Mouse (Mus musculus) erythroblast, embryonic 14.5 days (primary cell): ENCODE results near the gene Esam. TPM values are rescaled to one million over a fixed set of nuclear protein-coding genes. Genes with fewer than 3 reads are reported as not detected.

Experiments
- H3K27me3 ChIP-seq: 2 replicates; pipeline ENCODE4 v1.6.1; 2012; ENCODE audit warnings: inconsistent platforms; ENCODE audit not compliant: control insufficient read depth
- H3K36me3 ChIP-seq: 2 replicates; pipeline ENCODE4 v1.6.1; 2012; ENCODE audit warnings: mild to moderate bottlenecking, inconsistent platforms; ENCODE audit not compliant: control insufficient read depth
- H3K4me1 ChIP-seq: 2 replicates; pipeline ENCODE4 v1.6.1; 2012; ENCODE audit warnings: inconsistent platforms; ENCODE audit not compliant: control insufficient read depth
- H3K4me3 ChIP-seq: replicated peaks from 2 replicates; pipeline ENCODE3; 2012; ENCODE audit warnings: moderate library complexity, mild to moderate bottlenecking, inconsistent platforms
- H3K9me3 ChIP-seq: 2 replicates; pipeline ENCODE4 v1.6.1; 2012; ENCODE audit warnings: low read length, inconsistent platforms, mixed read lengths; ENCODE audit not compliant: control insufficient read depth
- GATA1 ChIP-seq: IDR thresholded peaks from 2 replicates; pipeline ENCODE4 v1.6.1; 2012; ENCODE audit warnings: low read length, inconsistent platforms, mixed read lengths
- TAL1 ChIP-seq: IDR thresholded peaks from 3 replicates; pipeline ENCODE4 v1.6.1; 2012; ENCODE audit warnings: low read length, inconsistent platforms, mixed read lengths
- polyA plus RNA-seq: library from polyadenylated mRNA; stranded (reverse); fragments of >175 nt; gene quantifications from 2 replicates; pipeline ENCODE4 v1.2.3, GENCODE M21; 2012

Esam gene
- polyA plus RNA-seq, 1 experiment: not detected

DNA sequence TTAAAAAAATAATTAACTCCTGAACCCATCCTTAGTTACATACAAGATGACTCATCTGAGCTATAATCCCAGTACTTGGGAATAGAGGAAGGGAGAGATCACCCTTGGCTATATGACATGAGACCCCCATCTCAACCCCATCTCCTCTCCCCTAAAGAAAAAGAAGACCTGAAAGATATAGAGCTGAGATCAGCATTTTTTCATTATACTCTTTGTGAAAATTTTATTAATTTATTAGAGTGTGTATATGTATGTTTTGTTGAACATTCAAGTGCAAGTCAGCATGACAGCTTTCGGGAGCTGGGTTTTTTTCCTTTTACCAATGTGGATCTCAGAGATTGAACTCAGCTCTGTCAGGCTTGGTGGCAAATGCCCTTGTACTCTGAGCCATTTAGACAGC is 26.7 kb upstream of the Esam start:
- no peaks in the 10 kb centered on the region; the same call in 1 of the 2 replicates for H3K36me3 ChIP-seq
- H3K27me3 ChIP-seq: no peaks in the 10 kb centered on the region
- no peak for TF ChIP-seq GATA1
- TF ChIP-seq TAL1: no peak
- no peaks in the 10 kb centered on the region for H3K9me3 ChIP-seq
- no peak overlapping the region for H3K4me3 ChIP-seq
- peaks cover 4% of the 10 kb centered on the region for H3K4me1 ChIP-seq

DNA sequence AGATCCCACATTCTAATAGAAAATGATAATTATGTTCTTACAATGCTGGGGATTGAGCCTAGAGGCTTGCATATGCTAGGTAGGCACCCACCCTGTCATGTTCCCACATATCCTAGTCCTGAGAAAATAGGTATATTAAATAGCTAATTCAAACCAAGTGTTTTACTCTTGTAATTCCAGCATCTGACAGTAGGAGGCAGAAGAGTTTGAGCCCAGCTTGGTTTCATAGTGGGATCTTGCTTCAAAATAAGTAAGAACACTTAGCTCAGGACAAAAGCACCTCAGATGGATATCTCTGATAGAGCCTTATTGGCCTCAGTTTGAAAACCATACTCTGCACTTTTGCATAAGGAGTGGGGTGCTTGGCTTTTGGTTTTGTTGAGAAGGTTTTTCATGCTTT is 23.5 kb upstream of the Esam start:
- no peak overlapping the region for H3K4me3 ChIP-seq
- no peaks in the 10 kb centered on the region for H3K9me3 ChIP-seq
- no peak for TF ChIP-seq TAL1
- TF ChIP-seq GATA1: no peak
- H3K36me3 ChIP-seq: no peaks in the 10 kb centered on the region
- H3K4me1 ChIP-seq: peaks cover 4% of the 10 kb centered on the region
- no peaks in the 10 kb centered on the region for H3K27me3 ChIP-seq

DNA sequence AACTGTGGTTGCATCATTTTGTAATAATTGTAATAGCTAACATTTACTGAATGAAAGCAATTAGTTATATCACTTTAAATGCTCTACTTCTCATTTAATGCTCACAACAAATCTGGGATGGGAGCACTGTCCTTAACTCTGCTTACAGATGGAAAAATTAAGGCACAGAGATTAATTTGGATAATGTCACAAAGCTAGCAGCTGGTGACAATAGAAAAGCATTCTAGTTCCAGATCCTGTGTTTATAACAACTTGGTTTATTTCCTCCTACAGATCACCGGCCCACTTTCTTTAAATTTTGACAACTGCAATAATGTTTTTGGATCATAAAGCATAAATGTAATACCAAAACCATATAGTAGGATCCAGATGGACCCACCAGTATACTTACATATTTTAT is 21.9 kb upstream of the Esam start:
- no peak overlapping the region for H3K4me3 ChIP-seq
- no peaks in the 10 kb centered on the region for H3K27me3 ChIP-seq
- no peaks in the 10 kb centered on the region for H3K9me3 ChIP-seq
- no peaks in the 10 kb centered on the region for H3K36me3 ChIP-seq
- TF ChIP-seq GATA1: no peak
- no peak for TF ChIP-seq TAL1
- H3K4me1 ChIP-seq: no peaks in the 10 kb centered on the region

DNA sequence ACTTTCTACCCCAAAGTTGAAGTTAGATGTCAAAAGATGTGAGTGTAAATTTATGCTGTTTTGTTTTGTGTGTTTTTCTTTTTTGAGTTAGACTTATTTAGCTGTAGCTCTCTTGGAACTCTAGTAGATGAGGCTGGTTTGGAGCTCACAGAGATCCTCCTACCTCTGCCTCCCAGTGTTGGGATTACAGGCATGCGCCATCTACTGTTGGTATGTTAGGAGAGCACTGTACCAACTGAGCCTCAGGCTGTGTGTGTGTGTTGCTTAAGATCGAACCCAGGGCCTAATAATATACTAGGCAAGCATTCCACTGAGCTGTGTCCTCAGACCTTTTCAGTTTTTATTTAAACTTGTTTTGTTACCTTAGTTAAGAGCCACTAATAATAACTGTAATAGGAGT is 15.8 kb upstream of the Esam start:
- H3K4me1 ChIP-seq: peaks cover 4% of the 10 kb centered on the region
- H3K4me3 ChIP-seq: no peak overlapping the region
- no peaks in the 10 kb centered on the region for H3K9me3 ChIP-seq
- no peaks in the 10 kb centered on the region for H3K36me3 ChIP-seq
- no peaks in the 10 kb centered on the region for H3K27me3 ChIP-seq
- TF ChIP-seq TAL1 (no peak), GATA1 (no peak)

DNA sequence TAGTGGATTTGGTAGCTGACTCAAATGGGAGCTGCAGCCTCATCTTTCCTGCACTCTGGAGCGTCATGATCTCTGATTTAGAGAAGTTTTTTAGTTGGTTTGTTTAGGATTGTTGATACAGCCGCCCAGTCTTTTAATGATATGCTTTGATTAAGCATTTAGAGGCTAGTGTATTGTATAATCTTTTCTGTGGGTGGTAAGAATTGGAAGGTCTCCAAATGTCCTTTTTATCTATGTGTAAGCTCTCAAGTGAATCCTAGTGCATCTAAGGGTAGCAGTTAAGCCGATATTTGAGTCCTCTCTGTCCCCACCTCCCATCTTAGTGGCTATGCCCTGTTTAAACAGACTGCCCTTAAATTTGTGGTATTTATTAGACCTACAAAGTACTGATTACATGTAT is 13.4 kb upstream of the Esam start:
- H3K4me3 ChIP-seq: no peak overlapping the region
- peaks cover 4% of the 10 kb centered on the region for H3K36me3 ChIP-seq
- TF ChIP-seq TAL1 (no peak), GATA1 (no peak)
- H3K27me3 ChIP-seq: no peaks in the 10 kb centered on the region
- H3K9me3 ChIP-seq: no peaks in the 10 kb centered on the region
- H3K4me1 ChIP-seq: peaks cover 12% of the 10 kb centered on the region

DNA sequence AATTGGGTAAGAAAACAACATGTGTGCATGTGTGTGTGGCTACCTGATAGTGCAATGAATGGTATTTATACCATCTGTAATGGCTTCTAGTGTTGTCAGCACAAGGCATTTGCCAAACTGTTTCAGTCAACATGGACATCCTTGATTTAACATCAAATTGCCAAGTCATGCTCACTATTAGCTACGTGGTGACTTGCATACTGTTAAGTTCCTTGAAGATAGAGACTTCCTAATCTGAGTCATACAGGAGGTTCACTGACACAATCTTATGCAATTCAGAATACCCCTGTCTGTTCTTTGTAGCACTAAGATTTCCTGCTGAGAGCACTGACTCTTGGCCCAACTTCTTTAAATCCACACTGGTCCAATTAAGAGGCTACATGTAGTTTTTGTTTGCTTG is 10.4 kb upstream of the Esam start:
- Histone ChIP-seq H3K9me3 (no peaks in the 10 kb centered on the region), H3K4me3 (no peak overlapping the region), H3K27me3 (no peaks in the 10 kb centered on the region), H3K36me3 (peaks cover 4% of the 10 kb centered on the region), H3K4me1 (peaks cover 12% of the 10 kb centered on the region)
- TF ChIP-seq GATA1 (peak; percentile 21; the same call in 1 of the 2 replicates), TAL1 (peak; percentile 55)

DNA sequence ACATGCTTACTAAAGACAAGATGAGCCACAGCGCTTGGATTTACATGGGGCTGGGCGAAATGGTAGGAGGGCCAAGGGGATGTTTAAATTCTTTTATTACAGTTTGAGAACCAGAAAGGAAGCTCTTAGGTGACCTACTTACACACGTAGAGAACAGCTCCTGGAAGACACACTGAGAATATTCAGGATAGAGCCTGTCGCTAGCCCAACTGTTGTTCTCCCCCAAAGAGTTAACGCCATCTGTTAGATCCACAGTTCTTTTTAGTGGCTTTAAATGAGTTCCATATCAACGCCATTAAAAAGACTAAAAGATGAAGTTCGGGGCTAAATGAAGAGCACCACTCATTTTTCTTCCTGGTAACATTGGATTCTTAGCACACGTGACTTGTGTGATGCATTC is 8.9 kb upstream of the Esam start:
- TF ChIP-seq TAL1 (no peak), GATA1 (no peak)
- peaks cover 8% of the 10 kb centered on the region for H3K36me3 ChIP-seq
- no peaks in the 10 kb centered on the region for H3K27me3 ChIP-seq
- peaks cover 12% of the 10 kb centered on the region for H3K4me1 ChIP-seq
- no peaks in the 10 kb centered on the region for H3K9me3 ChIP-seq
- H3K4me3 ChIP-seq: no peak overlapping the region

DNA sequence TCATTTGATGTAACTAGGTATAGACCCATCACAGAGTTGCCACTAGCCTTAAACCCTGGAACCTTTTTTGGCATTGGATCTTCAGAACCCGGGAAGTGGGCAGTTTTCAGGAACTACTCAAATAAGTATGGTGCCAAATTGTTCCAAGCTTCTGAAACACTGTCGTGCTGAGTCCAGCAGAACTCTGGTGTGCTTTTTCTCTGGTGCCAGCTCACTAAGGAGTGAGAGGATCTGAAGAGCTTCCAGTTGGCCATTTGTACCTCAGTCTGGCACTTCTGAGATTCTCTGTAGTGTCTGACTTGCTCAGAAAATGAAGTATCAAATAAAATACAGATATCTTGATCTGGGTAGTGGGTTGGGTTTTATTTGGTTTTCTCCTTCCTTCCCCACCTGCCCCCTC is 7.9 kb upstream of the Esam start:
- H3K27me3 ChIP-seq: no peaks in the 10 kb centered on the region
- TF ChIP-seq GATA1: no peak
- no peak for TF ChIP-seq TAL1
- H3K36me3 ChIP-seq: peaks cover 8% of the 10 kb centered on the region
- H3K4me3 ChIP-seq: no peak overlapping the region
- peaks cover 12% of the 10 kb centered on the region for H3K4me1 ChIP-seq
- no peaks in the 10 kb centered on the region for H3K9me3 ChIP-seq

DNA sequence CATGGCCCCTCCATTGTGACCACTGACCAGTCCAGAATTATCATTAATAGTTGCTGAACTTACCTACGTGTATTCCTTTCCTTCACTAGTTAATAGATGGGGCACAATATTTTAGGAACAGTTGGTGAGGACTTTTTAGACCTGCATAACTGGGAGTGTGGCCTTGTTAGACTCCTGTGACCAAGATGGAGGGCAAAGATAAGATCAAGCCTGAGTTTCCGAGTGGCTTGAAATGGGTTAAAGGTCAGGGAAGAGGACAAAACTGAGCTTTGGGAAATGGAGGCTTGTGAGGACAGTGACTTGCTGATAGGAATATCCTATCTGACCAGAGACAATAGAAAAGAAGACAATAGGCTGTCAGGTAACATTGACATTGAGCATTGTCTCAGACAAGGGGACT is 2.4 kb upstream of the Esam start:
- peak; percentile 53 for TF ChIP-seq GATA1
- no peak for TF ChIP-seq TAL1
- Histone ChIP-seq H3K9me3 (peaks cover 3% of the 10 kb centered on the region; the same call in 1 of the 2 replicates), H3K4me3 (no peak overlapping the region), H3K36me3 (peaks cover 4% of the 10 kb centered on the region), H3K4me1 (peaks cover 7% of the 10 kb centered on the region), H3K27me3 (peaks cover 45% of the 10 kb centered on the region)

DNA sequence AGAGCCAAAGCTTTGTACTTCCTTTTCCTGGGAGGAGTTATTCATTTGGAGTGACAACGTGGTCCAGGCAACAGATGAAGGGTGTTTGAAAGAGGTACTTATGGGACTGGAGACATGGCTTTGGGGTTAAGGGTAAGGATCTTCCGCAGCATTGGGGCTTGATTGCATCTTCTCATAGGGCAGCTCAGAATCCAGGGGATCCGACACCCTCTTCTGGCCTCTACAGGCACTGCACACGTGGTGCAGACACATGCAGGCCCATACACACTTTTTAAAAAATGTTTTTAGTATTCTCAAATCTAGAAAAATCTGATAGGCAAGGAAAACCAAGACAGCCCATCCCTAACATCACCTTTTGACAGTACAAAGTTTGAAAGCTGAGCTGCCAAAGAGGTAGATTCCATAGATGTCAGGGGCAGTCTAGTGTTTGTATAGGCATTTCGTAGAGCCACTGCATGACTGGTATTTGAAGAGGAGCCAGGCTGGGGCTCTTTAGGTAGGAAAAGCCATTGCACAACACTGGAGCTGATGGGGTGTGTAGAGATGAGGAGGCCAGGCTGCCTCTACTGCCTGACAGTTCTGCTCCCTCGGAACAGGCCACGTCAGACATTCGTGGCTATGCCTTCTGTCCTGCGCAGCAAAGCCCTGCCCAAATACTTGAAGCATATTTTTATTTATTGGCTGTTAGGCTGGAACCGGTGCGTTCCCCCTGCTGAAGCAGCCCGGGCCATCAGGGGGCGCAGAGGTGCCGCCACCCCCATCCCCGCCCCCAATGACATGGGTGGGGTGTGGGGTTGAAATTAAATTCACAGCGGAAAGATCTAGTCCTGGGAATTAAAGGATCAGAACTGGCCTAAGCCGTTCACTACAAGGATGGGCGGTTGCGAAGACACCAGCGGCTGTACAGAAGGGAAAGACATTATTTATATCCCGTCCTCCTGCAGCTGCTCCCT is 1.2 kb upstream of the Esam start:
- peaks cover 56% of the 10 kb centered on the region for H3K27me3 ChIP-seq
- no peak overlapping the region for H3K4me3 ChIP-seq
- peaks cover 4% of the 10 kb centered on the region for H3K36me3 ChIP-seq
- TF ChIP-seq TAL1: no peak
- no peak for TF ChIP-seq GATA1
- H3K4me1 ChIP-seq: peaks cover 10% of the 10 kb centered on the region
- peaks cover 3% of the 10 kb centered on the region; the same call in 1 of the 2 replicates for H3K9me3 ChIP-seq
